Mouse (Mus musculus) retina, postnatal 7 days (tissue): Measurements from ENCODE around the gene Lifr.

Experiments used
- DNase-seq: peaks from one replicate; pipeline ENCODE4 v3.0.0-alpha.2; 2012; ENCODE audit warnings: low read depth, low spot score

Lifr gene

GRCm38 (mm10) chr15:7128627-7129126 is 38.3 kb downstream of the Lifr start:
- DNase-seq: no peak

- DNase-seq: peak; percentile 90
These were observed 38.9 kb downstream of the Lifr start for GRCm38 (mm10) chr15:7129127-7129943.

- DNase-seq: no peak
These were observed 39.5 kb downstream of the Lifr start for GRCm38 (mm10) chr15:7129944-7130287.

- DNase-seq: no peak
These were observed 40.3 kb downstream of the Lifr start for GRCm38 (mm10) chr15:7130691-7131225.

GRCm38 (mm10) chr15:7132741-7133140 is 42.3 kb downstream of the Lifr start:
- no peak for DNase-seq

GRCm38 (mm10) chr15:7134454-7135052 is 44.1 kb downstream of the Lifr start:
- DNase-seq: peak; percentile 60

GRCm38 (mm10) chr15:7135982-7136562 is 45.7 kb downstream of the Lifr start:
- no peak for DNase-seq

GRCm38 (mm10) chr15:7136912-7137311 is 46.5 kb downstream of the Lifr start:
- no peak for DNase-seq

GRCm38 (mm10) chr15:7137607-7138006 is 47.2 kb downstream of the Lifr start:
- DNase-seq: no peak

GRCm38 (mm10) chr15:7138471-7138870 is 48.1 kb downstream of the Lifr start:
- no peak for DNase-seq

GRCm38 (mm10) chr15:7140322-7140721 is 49.9 kb downstream of the Lifr start:
- no peak for DNase-seq

GRCm38 (mm10) chr15:7141246-7141645 is 50.8 kb downstream of the Lifr start:
- DNase-seq: no peak

GRCm38 (mm10) chr15:7143689-7144170 is 53.3 kb downstream of the Lifr start:
- no peak for DNase-seq

- DNase-seq: no peak
These were observed 54.1 kb downstream of the Lifr start for GRCm38 (mm10) chr15:7144542-7144941.

- no peak for DNase-seq
These were observed 54.5 kb downstream of the Lifr start for GRCm38 (mm10) chr15:7144942-7145341.

- DNase-seq: no peak
These were observed 55.1 kb downstream of the Lifr start for GRCm38 (mm10) chr15:7145555-7145954.

GRCm38 (mm10) chr15:7146529-7146928 is 56.1 kb downstream of the Lifr start:
- no peak for DNase-seq

GRCm38 (mm10) chr15:7149796-7150195 is 59.4 kb downstream of the Lifr start:
- DNase-seq: no peak

GRCm38 (mm10) chr15:7150591-7150990 is 60.2 kb downstream of the Lifr start:
- DNase-seq: no peak

GRCm38 (mm10) chr15:7152116-7152760 is 61.8 kb downstream of the Lifr start:
- DNase-seq: no peak

- DNase-seq: no peak
These were observed 63.8 kb downstream of the Lifr start for GRCm38 (mm10) chr15:7154010-7154736.
